Mouse (Mus musculus): Measurements from ENCODE around the gene Comp.

Comp gene

DNA sequence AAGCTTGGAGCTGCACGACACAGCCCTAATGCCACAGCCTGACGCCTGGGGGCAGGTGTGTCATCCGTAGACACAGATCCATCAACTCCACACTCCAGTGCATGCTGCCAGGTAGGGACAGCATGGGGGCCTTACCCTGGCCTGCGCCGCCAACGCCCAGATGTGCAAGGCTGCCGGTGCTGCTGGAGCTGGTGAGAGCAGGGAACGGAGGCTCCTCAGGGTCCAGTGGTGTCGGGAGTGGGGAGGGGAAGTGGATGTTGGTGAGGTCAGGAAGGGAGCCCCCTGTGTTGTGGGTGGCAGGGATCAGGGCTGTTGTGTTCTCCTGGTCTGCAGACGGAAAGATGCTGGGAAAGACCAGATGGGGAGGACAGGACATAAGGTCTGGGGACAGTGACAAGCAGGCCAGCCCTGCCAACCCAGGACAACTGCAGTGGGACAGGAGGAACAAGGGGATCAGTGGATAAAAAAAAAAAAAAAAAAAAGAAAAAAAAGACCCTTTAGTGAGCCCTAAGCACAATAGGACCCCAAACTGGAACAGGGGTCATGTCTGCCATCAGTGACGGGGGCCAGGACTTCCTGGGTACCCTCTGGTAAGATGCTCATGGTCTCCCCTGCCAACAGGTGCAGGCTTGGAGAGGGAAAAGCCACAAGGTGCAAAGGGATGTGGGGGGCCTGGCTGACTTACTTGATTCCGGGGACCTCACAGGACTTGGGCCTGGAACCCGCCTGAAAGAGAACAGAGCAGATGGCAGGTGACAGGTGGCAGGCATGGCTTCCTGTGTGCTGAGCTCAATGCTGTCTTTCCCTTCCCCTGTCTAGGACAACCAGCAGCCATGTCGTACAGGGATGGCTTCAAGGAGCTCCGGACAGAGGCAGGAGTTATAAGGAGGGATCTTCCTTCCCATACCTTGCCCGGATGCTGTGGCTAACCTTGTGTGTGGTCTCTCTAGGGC is 24.5 kb downstream of the Comp start:
- no peak for DNase-seq (ENCODE audit: low read depth, low spot score)

- no peak for DNase-seq (ENCODE audit: low read depth, low spot score)
These were observed 30.9 kb downstream of the Comp start for GRCm38 (mm10) chr8:70404212-70404611.

- no peak for DNase-seq (ENCODE audit: low read depth, low spot score)
These were observed 31.8 kb downstream of the Comp start for GRCm38 (mm10) chr8:70405189-70405588.

- no peak for DNase-seq (ENCODE audit: low read depth, low spot score)
These were observed 33.2 kb downstream of the Comp start for GRCm38 (mm10) chr8:70406427-70407069.

DNA sequence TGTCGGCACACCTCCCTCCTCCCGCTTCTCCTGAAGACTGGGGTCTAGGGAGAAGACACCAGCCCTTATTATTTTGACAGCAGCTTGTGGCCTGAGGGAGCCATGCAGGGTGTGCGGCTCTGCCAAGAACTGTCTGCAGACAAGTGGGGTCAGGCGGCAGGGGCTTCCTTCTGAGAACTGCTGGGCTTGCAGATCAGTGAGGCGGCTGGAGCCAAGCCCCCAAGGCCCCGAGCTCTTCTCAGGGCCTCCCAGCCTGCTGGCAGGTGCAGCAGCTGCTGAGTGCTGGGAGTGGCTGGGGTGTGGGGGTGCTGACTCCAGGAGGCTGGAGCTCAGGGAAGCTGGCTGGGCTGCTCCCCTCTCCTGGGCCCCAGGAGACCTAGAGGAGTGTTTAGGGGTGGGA is 34.9 kb downstream of the Comp start:
- DNase-seq (ENCODE audit: low read depth, low spot score), result peak; percentile 17

DNA sequence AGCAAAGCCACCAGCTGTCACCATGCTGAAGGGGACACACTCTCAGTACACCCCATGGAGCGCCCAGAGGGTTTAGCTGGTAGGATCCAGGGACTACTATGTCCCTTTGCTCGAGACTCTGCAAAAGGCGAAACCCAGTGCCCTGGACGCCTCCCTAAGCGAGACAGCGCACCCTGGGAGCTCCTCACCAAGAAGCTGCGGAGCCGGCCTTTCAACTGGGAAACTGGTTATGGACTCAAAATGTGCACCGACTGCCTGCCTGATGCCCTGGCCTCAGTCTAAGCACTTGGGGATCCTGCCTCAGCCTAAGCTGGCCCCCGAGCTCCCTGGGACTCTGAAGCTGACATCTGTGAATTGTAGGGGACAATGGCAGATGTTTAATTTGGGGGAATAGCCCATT is 35.7 kb downstream of the Comp start:
- no peak for DNase-seq (ENCODE audit: low read depth, low spot score)

DNA sequence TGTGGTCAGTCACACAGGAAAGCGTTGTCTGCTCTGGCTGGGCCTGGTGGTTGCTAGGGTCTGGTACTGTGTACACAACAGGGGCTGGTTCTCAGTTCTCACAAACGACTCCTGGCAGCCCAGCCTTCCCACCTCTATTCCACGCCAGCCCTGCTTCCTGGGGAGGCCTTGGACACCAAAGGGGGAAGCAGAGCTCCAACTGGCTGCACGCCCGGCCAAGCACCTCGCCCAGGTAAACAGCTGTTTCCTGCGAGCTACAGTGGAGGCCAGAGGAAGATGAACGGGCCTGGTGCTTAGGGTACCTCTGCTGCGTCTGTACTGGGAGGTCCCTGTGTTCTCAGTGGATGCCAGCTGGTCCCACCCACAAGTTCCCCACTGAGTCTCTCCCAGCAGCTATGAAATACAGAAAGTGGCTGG is 36.1 kb downstream of the Comp start:
- no peak for DNase-seq (ENCODE audit: low read depth, low spot score)

DNA sequence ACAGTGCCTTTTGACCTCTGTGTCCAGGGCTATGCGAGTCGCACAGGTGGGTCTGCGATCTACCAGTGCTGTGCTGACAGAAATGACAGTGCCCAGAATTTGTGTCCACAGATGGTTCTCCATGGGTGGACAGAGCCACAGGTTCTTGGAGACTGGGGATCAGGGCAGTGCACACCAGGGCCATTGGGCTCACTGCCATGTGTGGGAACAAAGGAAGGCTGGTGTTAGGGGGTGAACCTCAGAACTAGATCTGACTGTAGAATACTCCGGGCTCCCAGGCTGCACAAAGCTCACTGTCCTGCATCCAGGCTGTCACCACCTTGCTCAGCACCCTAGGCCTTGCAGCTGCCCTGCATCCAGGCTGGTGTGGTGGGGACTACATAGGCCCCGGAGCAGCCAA is 36.9 kb downstream of the Comp start:
- DNase-seq (ENCODE audit: low read depth, low spot score), result no peak

DNA sequence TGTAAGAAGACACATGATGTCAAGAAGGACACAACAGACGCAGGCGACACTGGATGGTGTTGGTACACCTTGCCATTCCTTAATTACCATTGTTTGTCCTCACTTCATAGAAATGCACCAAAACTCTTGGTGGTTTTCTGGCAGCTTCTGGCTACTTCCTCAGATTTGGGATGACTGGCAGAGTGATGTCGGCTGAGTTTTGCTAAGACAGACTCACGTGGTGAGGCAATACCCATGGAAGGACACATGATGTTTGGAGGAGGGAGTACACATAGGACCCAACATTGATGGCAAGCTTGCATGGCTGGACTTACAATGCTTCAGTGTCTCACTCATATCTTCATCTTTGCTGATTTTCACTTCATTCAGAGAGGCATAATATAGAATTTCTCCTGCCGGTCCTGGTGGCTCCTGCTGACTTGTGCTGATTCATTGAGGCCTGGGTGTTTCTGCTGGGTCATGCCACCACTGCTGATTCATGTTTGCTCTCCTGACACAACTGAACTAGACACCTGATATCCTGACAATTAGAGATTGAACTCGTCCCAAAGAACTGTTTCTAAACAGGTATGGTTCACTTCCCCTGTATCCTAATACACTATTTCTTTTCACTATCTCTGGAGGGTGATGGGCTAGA is 41.1 kb downstream of the Comp start:
- DNase-seq (ENCODE audit: low read depth, low spot score), result no peak

GRCm38 (mm10) chr8:70415540-70416451 is 42.4 kb downstream of the Comp start:
- peak; percentile 58 for DNase-seq (ENCODE audit: low read depth, low spot score)

DNA sequence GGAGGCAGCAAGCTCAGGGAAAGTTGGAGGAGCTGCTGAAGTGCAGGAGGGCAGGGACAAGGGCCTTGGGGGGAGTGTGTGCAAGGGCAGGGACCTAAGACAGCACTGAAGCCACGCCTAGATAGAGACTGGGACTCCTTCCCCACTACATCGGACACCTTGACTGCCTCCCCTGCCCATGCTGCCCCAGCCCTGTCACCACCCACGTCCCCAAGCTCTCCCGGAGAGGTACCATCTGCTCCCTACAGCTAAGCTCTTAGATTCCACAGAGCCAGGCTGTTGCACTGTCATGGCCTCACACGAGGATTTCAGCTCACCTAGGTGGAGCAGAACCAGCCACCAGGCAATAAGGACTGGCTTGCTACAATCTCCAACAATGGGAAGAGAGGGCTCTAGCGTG is 43.6 kb downstream of the Comp start:
- DNase-seq (ENCODE audit: low read depth, low spot score), result no peak

DNA sequence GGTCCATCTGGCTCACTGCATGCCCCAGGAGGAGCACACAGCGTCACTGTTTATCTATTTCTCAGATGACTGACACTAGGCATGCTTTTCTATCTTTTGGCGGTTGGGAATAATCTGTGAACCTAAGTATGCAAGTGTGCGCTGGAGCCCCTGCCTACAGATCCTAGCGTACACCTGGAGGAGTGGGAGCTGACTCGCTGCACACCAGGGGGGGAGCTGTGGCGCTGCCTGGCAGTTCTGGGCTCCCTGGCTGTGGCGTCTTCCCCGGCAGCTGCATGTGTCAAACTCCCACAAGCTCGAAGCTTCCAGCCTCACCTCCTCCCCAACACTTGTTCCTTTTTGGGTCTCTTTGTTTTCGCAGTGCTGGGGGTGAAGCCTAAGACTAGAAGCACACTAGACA is 44.6 kb downstream of the Comp start:
- no peak for DNase-seq (ENCODE audit: low read depth, low spot score)

DNA sequence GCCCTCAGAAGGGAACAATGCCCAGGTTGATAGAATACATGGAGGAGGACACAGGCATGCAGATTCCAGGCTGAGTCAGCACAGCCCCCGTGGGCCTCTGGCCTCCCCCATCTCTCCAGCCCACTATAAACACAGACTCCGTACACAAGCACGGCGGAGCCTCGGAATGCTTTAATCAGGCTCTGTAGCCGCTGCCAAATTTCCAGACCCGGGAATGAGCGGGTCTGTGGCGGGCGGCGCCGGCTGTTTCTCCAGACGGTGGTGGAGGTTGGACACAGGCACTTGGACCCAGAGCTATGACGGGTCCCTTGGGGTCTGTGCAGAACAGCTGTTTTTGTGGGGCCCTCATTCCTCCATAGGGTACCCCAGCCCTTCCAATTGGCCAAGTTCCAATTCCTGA is 45.6 kb downstream of the Comp start:
- DNase-seq (ENCODE audit: low read depth, low spot score), result no peak

DNA sequence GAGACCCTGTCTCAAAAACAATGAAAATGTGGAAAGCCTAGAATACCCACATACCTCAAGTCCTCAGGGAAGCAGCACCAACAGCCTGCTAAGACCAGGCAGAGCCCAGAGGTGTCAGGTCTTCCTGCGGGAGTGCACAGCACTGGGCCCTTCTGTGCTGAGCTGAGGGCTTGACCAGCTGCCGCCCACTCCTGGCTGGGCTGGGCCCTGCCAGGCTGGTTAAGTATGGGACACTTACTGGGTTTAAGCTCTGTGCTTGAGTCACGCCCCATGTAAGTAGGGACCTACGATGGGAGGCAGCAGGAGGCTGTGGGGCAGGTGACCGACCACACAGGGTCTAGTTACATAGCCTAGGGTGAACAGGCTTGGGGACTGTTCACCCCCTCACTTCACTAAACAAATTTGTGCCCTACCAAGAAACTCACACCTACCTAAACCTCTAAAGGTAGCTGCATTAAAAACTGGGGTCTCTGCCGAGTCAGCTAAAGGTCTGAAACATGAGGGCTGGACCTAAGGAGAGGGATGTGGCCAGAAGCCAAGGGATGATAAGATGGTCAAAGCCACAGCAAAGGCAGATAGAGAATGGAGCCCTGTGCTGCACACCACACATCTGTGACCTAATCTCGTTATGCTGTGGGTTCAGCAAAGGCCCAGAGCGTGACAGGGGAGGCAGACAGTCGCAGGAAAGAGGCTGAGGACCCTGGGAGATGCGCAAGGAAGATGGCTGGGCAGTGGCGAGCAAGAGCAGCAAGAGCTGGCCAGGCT is 46.7 kb downstream of the Comp start:
- DNase-seq (ENCODE audit: low read depth, low spot score), result no peak

- no peak for DNase-seq (ENCODE audit: low read depth, low spot score)
These were observed 48.2 kb downstream of the Comp start for GRCm38 (mm10) chr8:70421349-70422104.

- no peak for DNase-seq (ENCODE audit: low read depth, low spot score)
These were observed 49.4 kb downstream of the Comp start for GRCm38 (mm10) chr8:70422722-70423121.

GRCm38 (mm10) chr8:70426300-70426907 is 53.0 kb downstream of the Comp start:
- DNase-seq (ENCODE audit: low read depth, low spot score), result no peak

DNA sequence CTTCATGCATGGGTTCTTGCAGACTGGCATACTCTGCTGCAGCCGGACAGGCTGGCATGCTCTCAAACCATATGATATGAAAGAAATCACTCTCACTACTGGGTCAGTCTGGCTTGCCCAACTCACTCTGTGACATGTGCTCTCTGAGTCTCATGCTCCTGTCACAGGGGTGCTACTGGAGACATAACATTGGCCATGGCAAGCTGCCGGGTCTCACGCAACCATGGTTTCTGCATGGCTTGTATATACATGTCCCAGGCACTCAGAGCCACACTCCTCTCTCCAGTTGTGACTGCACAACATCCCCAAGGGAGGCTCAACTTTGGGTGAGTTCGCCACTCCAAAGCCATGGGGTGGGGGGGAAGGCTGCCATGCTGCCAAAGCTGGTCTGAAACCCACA is 57.9 kb downstream of the Comp start:
- DNase-seq (ENCODE audit: low read depth, low spot score), result no peak
